33 mouse cellular contexts compared by ENCODE assay signal in the genomic region with DNA sequence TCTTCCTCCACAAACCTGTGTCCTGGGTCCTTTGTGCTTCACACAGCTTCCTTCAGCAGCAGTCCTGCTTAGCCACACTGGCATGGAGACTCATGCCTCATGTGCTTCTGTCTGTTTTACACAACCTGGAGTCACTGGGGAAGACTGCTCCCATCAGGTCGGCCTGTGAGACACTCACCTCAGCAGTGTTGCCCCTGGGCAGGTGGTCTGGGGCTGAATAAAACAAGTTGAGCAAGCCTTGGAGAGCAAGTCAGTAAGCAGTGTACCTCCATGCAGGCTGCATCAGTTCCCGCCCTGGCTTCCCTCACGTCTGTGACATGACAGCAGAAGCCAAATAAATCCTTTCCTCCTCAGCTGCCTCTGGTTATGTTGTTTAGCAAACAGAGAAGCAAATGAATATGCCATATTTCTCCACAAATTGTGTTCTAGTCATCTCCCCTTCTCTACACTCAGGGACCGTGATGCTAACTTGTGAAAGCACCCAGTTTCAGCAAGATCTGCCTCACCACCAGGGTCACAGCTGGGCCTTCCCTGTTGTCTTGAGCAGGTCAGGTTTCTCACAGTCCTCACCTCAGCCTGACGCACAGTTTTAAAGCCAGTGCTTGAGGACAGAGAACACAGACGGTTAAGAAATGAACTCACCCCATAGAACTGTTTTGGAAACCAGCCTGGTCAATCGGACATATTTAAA. TPM values are rescaled to one million over a fixed set of nuclear protein-coding genes. Genes with fewer than 3 reads are reported as not detected.
DNase-seq lines count a peak whose midpoint lies in the region; ATAC-seq and TF ChIP-seq lines count a peak whose summit lies in the region.
"Had no signal": no experiment of that assay in that cellular context is flagged by ENCODE, and none has a peak within 500 bp of the region (broad histone marks: within the 10 kb centered on the region; RNA-seq: fewer than 3 reads in every experiment).

No protein-coding gene starts in this region.

- H3K4me3 ChIP-seq in heart, embryonic 10.5 days, result no peak overlapping the region
- no peak overlapping the region for H3K4me3 ChIP-seq in bone marrow macrophage, adult 2 months (ENCODE audit: insufficient read depth, low read length)
- H3K4me3 ChIP-seq in macrophage (ENCODE audit: inconsistent target), result no peak overlapping the region
- no peak overlapping the region for H3K4me3 ChIP-seq in hindbrain, embryonic 16.5 days (ENCODE audit: low read length)
- H3K4me3 ChIP-seq: embryonic facial prominence, embryonic 12.5 days; heart, embryonic 15.5 days; hindbrain, embryonic 12.5 days; limb, embryonic 15.5 days; liver, embryonic 13.5 days; midbrain, embryonic 13.5 days; neural tube, embryonic 15.5 days had no signal

- WGBS in heart, embryonic 10.5 days, result 86% methylated on average over 7 of the region's 7 CpGs
- 78% methylated on average over 7 of the region's 7 CpGs for WGBS in macrophage (ENCODE audit: missing documents)
- 93% methylated on average over 7 of the region's 7 CpGs for WGBS in hindbrain, embryonic 16.5 days

- ATAC-seq in hindbrain, embryonic 16.5 days, result no peak
- ATAC-seq: CD4-positive, CD25-positive, alpha-beta regulatory T cell, adult 4 months; forebrain, embryonic 16.5 days; inflammation-experienced regulatory T-cells, adult 6 months; midbrain, embryonic 13.5 days had no signal

- TF ChIP-seq POLR2A in bone marrow macrophage, adult 2 months (IDR thresholded peaks at IDR 0.05; ENCODE audit: borderline replicate concordance, low read depth, low read length), result no peak

- peaks cover 37% of the 10 kb centered on the region for H3K4me1 ChIP-seq in heart, embryonic 10.5 days
- peaks cover 67% of the 10 kb centered on the region for H3K4me1 ChIP-seq in bone marrow macrophage, adult 2 months (ENCODE audit: control insufficient read depth, insufficient read depth, low read length)
- H3K4me1 ChIP-seq in hindbrain, embryonic 16.5 days (ENCODE audit: control insufficient read depth, insufficient read depth, low read depth, low read length), result peaks cover 3% of the 10 kb centered on the region; the same call in 1 of the 2 replicates
- H3K4me1 ChIP-seq: embryonic facial prominence, embryonic 12.5 days had no signal

- H3K36me3 ChIP-seq in heart, embryonic 10.5 days, result peaks cover 20% of the 10 kb centered on the region
- no peaks in the 10 kb centered on the region for H3K36me3 ChIP-seq in macrophage (ENCODE audit: inconsistent target)
- peaks cover 4% of the 10 kb centered on the region; the same call in 1 of the 2 replicates for H3K36me3 ChIP-seq in hindbrain, embryonic 16.5 days (ENCODE audit: control insufficient read depth, insufficient read depth, low read length)
- H3K36me3 ChIP-seq: heart, embryonic 15.5 days had no signal

- no peaks in the 10 kb centered on the region; the same call in 1 of the 2 replicates for H3K9me3 ChIP-seq in heart, embryonic 10.5 days
- H3K9me3 ChIP-seq in hindbrain, embryonic 16.5 days (ENCODE audit: control insufficient read depth, low read length), result no peaks in the 10 kb centered on the region
- H3K9me3 ChIP-seq: heart, embryonic 15.5 days; liver, embryonic 13.5 days had no signal

- H3K79me2 ChIP-seq in macrophage (ENCODE audit: inconsistent target), result peaks cover 33% of the 10 kb centered on the region; the same call in 1 of the 2 replicates

- H3K27ac ChIP-seq in heart, embryonic 10.5 days, result no peak overlapping the region
- peak overlapping the region; percentile 33 for H3K27ac ChIP-seq in bone marrow macrophage, adult 2 months (ENCODE audit: insufficient read depth, low read depth, low read length)
- peak overlapping the region; percentile 10; the same call in 1 of the 2 replicates for H3K27ac ChIP-seq in macrophage
- no peak overlapping the region for H3K27ac ChIP-seq in hindbrain, embryonic 16.5 days (ENCODE audit: low read depth, low read length)
- H3K27ac ChIP-seq: embryonic facial prominence, embryonic 12.5 days; heart, embryonic 15.5 days; hindbrain, embryonic 12.5 days; kidney, postnatal 0 days; limb, embryonic 15.5 days; liver, embryonic 13.5 days; midbrain, embryonic 13.5 days; neural tube, embryonic 15.5 days had no signal

- TF ChIP-seq CTCF in bone marrow macrophage, adult 2 months (IDR thresholded peaks at IDR 0.05; ENCODE audit: low read depth, low read length), result no peak

- no peak overlapping the region for H3K9ac ChIP-seq in hindbrain, embryonic 16.5 days (ENCODE audit: low read depth, low read length)
- H3K9ac ChIP-seq: embryonic facial prominence, embryonic 12.5 days; heart, embryonic 15.5 days; hindbrain, embryonic 12.5 days; limb, embryonic 15.5 days; liver, embryonic 13.5 days; midbrain, embryonic 13.5 days; neural tube, embryonic 15.5 days had no signal

- peak; percentile 68 for DNase-seq in heart, embryonic 10.5 days (ENCODE audit: low spot score)
- DNase-seq in heart, adult 8-10 months (ENCODE audit: low spot score), result no peak
- DNase-seq in 416B (ENCODE audit: low read depth), result peak; percentile 26
- no peak for DNase-seq in testis, postnatal 14 days (ENCODE audit: low spot score)
- DNase-seq in frontal cortex, postnatal 14 days (ENCODE audit: low spot score in 2 of 2), result no peak
- DNase-seq: adrenal gland, postnatal 36 days; cerebellum, adult 9-10 months; cerebellum, postnatal 36 days; embryo, embryonic 11 days; gastrocnemius, postnatal 10 days; heart, adult 18-20 months; heart, postnatal 36 days; kidney, adult 8-10 months; layer of hippocampus, postnatal 36 days; left cerebral cortex, postnatal 4 days; liver, embryonic 13.5 days; lung, adult 18-20 months; lung, postnatal 14 days; right cerebral cortex, postnatal 25 days; thymus, postnatal 4 days had no signal

- H3K4me2 ChIP-seq in hindbrain, embryonic 16.5 days (ENCODE audit: low read length), result no peak overlapping the region
- H3K4me2 ChIP-seq: embryonic facial prominence, embryonic 12.5 days; heart, embryonic 15.5 days; hindbrain, embryonic 12.5 days; limb, embryonic 15.5 days; liver, embryonic 13.5 days; midbrain, embryonic 13.5 days; neural tube, embryonic 15.5 days had no signal

- H3K27me3 ChIP-seq in heart, embryonic 10.5 days (ENCODE audit: insufficient read depth, poor library complexity, severe bottlenecking), result no peaks in the 10 kb centered on the region
- no peaks in the 10 kb centered on the region for H3K27me3 ChIP-seq in hindbrain, embryonic 16.5 days (replicated peaks; ENCODE audit: control insufficient read depth, insufficient read depth, low read length)
- H3K27me3 ChIP-seq: embryonic facial prominence, embryonic 12.5 days; heart, embryonic 15.5 days; hindbrain, embryonic 12.5 days; limb, embryonic 15.5 days; liver, embryonic 13.5 days; midbrain, embryonic 13.5 days; neural tube, embryonic 15.5 days had no signal

RNA-seq across cellular contexts. Expression of a gene that starts 18.5 kb away (rescaled TPM):
- 0.34 TPM in 1 of 2 replicates, not detected in the other for polyA plus RNA-seq in heart, embryonic 10.5 days (2016; fragmentation: Nextera tagmentation; extraction: Ambion mirVana)
- total RNA-seq in heart, adult 8-10 months (2022), result under 1 TPM in 3 of 4 experiments, not detected in 1; 0.16 to 0.23 (median 0.19) TPM
- polyA plus RNA-seq in bone marrow macrophage, adult 2 months (2012; ENCODE audit: insufficient read depth, insufficient read length, missing spikeins), result 6.5 and 6.8 TPM in 2 replicates
- 1 to 10 TPM in 6 of 26 experiments, under 1 TPM in 8, not detected in 12; 0.33 to 5.1 (median 0.94) TPM for total RNA-seq in macrophage (2018; cell fraction: chromatin; rRNA removed)
- total RNA-seq in macrophage (2018; cell fraction: cytosol; rRNA removed), result 10 to 100 TPM in 1 of 26 experiments, 1 to 10 TPM in 14, under 1 TPM in 11; 0.12 to 14.1 (median 2.8) TPM
- 10 to 100 TPM in 1 of 26 experiments, 1 to 10 TPM in 14, under 1 TPM in 1, not detected in 10; 0.44 to 13.9 (median 3.5) TPM for total RNA-seq in macrophage (2018; cell fraction: nucleus; rRNA removed)
- polyA plus RNA-seq in macrophage (2018), result 0.20 to 0.28 TPM (median 0.22 TPM) in 3 replicates
- 0.10 and 0.16 TPM in 2 replicates for polyA plus RNA-seq in hindbrain, embryonic 16.5 days (2015; fragmentation: Nextera tagmentation; extraction: Ambion mirVana)
- total RNA-seq: gastrocnemius, postnatal 10 days; layer of hippocampus, postnatal 36 days; left cerebral cortex, postnatal 4 days had no signal
- polyA plus RNA-seq: hindbrain, embryonic 12.5 days; liver, embryonic 13.5 days; neural tube, embryonic 15.5 days had no signal

RNA-seq across cellular contexts. Expression of a gene that starts 30.9 kb away (rescaled TPM):
- polyA plus RNA-seq in heart, embryonic 10.5 days (2016; fragmentation: Nextera tagmentation; extraction: Ambion mirVana), result 1.6 and 2.3 TPM in 2 replicates
- total RNA-seq in heart, adult 8-10 months (2022), result 1 to 10 TPM in 3 of 4 experiments, under 1 TPM in 1; 0.87 to 1.7 (median 1.1) TPM
- polyA plus RNA-seq in bone marrow macrophage, adult 2 months (2012; ENCODE audit: insufficient read depth, insufficient read length, missing spikeins), result 33.0 and 34.1 TPM in 2 replicates
- total RNA-seq in macrophage (2018; cell fraction: chromatin; rRNA removed), result 1 to 10 TPM in 13 of 26 experiments, under 1 TPM in 10, not detected in 3; 0.39 to 6.8 (median 1.9) TPM
- total RNA-seq in macrophage (2018; cell fraction: cytosol; rRNA removed), result 10 to 100 TPM in 1 of 26 experiments, 1 to 10 TPM in 19, under 1 TPM in 6; 0.40 to 10.8 (median 3.0) TPM
- total RNA-seq in macrophage (2018; cell fraction: nucleus; rRNA removed), result 10 to 100 TPM in 1 of 26 experiments, 1 to 10 TPM in 19, under 1 TPM in 6; 0.17 to 27.4 (median 2.0) TPM
- polyA plus RNA-seq in macrophage (2018), result 2.6 to 26.1 TPM (median 8.0 TPM) in 3 replicates
- polyA plus RNA-seq in hindbrain, embryonic 16.5 days (2015; fragmentation: Nextera tagmentation; extraction: Ambion mirVana), result 0.81 and 1.2 TPM in 2 replicates

RNA-seq across cellular contexts. Expression of a gene that starts 55.6 kb away (rescaled TPM):
- 63.4 and 68.7 TPM in 2 replicates for polyA plus RNA-seq in heart, embryonic 10.5 days (2016; fragmentation: Nextera tagmentation; extraction: Ambion mirVana)
- 10 to 100 TPM; 30.4 to 31.5 (median 30.8) TPM for total RNA-seq in heart, adult 8-10 months (2022)
- polyA plus RNA-seq in bone marrow macrophage, adult 2 months (2012; ENCODE audit: insufficient read depth, insufficient read length, missing spikeins), result 41.2 and 49.0 TPM in 2 replicates
- 10 to 100 TPM in 24 of 26 experiments, 1 to 10 TPM in 2; 7.3 to 30.5 (median 18.2) TPM for total RNA-seq in macrophage (2018; cell fraction: chromatin; rRNA removed)
- total RNA-seq in macrophage (2018; cell fraction: cytosol; rRNA removed), result 10 to 100 TPM; 16.4 to 36.6 (median 25.8) TPM
- total RNA-seq in macrophage (2018; cell fraction: nucleus; rRNA removed), result 10 to 100 TPM; 10.4 to 35.9 (median 23.6) TPM
- polyA plus RNA-seq in macrophage (2018), result 14.7 to 27.5 TPM (median 24.4 TPM) in 3 replicates
- polyA plus RNA-seq in hindbrain, embryonic 16.5 days (2015; fragmentation: Nextera tagmentation; extraction: Ambion mirVana), result 48.9 and 51.8 TPM in 2 replicates

Comparison
In these comparisons a context has a peak if more than half of its experiments do, and no peak if none do; other contexts are left out.
1. DNase-seq: peak in heart, embryonic 10.5 days (single experiment) and 416B (single experiment); none in heart, adult 8-10 months (single experiment), testis, postnatal 14 days (single experiment) and frontal cortex, postnatal 14 days (0 of 2).
2. H3K27ac ChIP-seq: peak in bone marrow macrophage, adult 2 months (single experiment) and macrophage (single experiment); none in heart, embryonic 10.5 days (single experiment) and hindbrain, embryonic 16.5 days (single experiment).